Mouse (Mus musculus) ES-Bruce4 (cell line): ENCODE results near the gene Uqcrq. TPM values are rescaled to one million over a fixed set of nuclear protein-coding genes. Genes with fewer than 3 reads are reported as not detected.

Experiments
- H3K27ac ChIP-seq: 2 replicates; pipeline ENCODE4 v1.5.1; 2012; ENCODE audit warnings: low read length, inconsistent platforms; ENCODE audit not compliant: insufficient read depth
- H3K27me3 ChIP-seq: 2 replicates; pipeline ENCODE4 v1.6.1; 2012; ENCODE audit warnings: mild to moderate bottlenecking, low read length, inconsistent platforms; ENCODE audit not compliant: control insufficient read depth, poor library complexity, insufficient read depth, severe bottlenecking
- H3K36me3 ChIP-seq: 2 replicates; pipeline ENCODE4 v1.6.1; 2012; ENCODE audit warnings: inconsistent platforms, mild to moderate bottlenecking, low read length, moderate library complexity; ENCODE audit not compliant: control insufficient read depth, poor library complexity, insufficient read depth, severe bottlenecking
- H3K4me1 ChIP-seq: one replicate; pipeline ENCODE4 v1.8.1; 2011; ENCODE audit warnings: low read length; ENCODE audit not compliant: control insufficient read depth, insufficient read depth
- H3K4me3 ChIP-seq: 2 replicates; pipeline ENCODE4 v1.5.1; 2011; ENCODE audit warnings: low read depth, mild to moderate bottlenecking, low read length
- H3K9ac ChIP-seq: 2 replicates; pipeline ENCODE4 v1.6.1; 2012; ENCODE audit warnings: low read depth, mild to moderate bottlenecking, inconsistent platforms; ENCODE audit not compliant: poor library complexity, severe bottlenecking
- H3K9me3 ChIP-seq: replicated peaks from 2 replicates; pipeline ENCODE4 v1.6.1; 2012; ENCODE audit warnings: mild to moderate bottlenecking, low read length, inconsistent platforms; ENCODE audit not compliant: control insufficient read depth, poor library complexity, insufficient read depth, severe bottlenecking
- CTCF ChIP-seq: IDR thresholded peaks from one replicate; pipeline ENCODE4 v1.8.1; 2011; ENCODE audit warnings: low read depth, low read length
- EP300 ChIP-seq: IDR thresholded peaks from 2 replicates; pipeline ENCODE4 v1.6.1; 2011; ENCODE audit warnings: low read depth, low read length; ENCODE audit not compliant: insufficient read depth
- POLR2A ChIP-seq: IDR thresholded peaks from one replicate; pipeline ENCODE4 v1.8.1; 2011; ENCODE audit warnings: low read length; ENCODE audit not compliant: insufficient read depth
- polyA plus RNA-seq: library from polyadenylated mRNA; stranded (reverse); fragments of >200 nt; gene quantifications from 2 replicates; pipeline ENCODE4 v1.2.4, GENCODE M21; 2011; ENCODE audit warnings: low read depth; ENCODE audit not compliant: missing spikeins, insufficient read depth, insufficient read length

Uqcrq gene
- polyA plus RNA-seq, 1 experiment: 210 TPM

DNA sequence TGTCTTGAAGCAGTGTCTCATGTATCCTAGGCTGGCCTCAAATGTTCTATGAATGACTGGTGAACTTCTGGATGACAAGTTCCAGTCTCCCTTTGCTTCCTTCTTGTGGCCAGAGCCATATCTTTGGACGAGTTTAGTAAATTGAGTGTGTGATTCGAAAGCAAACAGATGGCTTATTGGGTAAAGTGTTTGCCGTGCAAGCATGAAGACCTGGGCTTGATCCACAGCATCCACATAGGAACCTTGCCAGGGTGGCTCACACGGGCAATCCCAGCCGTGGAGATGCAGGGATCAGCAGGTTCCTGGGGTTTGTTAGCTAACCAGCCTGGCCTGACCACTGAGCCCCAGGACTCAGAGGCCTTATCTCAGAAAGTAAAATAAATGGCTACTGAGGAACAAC is 22.4 kb upstream of the Uqcrq start:
- no peak overlapping the region for H3K27ac ChIP-seq
- H3K4me3 ChIP-seq: no peak overlapping the region
- H3K36me3 ChIP-seq: no peaks in the 10 kb centered on the region
- no peaks in the 10 kb centered on the region for H3K27me3 ChIP-seq
- no peaks in the 10 kb centered on the region for H3K9me3 ChIP-seq
- no peak overlapping the region for H3K9ac ChIP-seq
- H3K4me1 ChIP-seq: no peaks in the 10 kb centered on the region
- no peak for TF ChIP-seq EP300
- no peak for TF ChIP-seq CTCF
- TF ChIP-seq POLR2A: no peak

DNA sequence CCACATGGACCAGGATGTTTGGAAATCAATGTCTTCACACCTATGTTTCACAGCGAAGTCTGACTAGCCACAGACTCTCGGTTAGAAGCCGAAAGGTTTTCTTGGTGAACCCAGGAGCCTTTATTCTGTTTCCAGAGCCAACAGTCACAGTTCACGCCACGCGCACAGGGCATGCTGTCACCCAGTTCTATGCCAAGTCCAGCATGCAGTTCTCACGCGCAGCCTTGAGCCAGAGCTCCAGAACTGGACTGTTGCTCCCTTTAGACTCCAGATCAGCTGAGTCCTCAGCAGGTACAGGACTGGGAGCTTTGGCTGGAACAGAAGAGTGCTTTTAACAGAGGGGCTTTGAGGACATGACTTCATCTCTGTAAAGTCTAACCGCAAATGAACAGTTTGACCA is 21.8 kb upstream of the Uqcrq start:
- no peaks in the 10 kb centered on the region for H3K27me3 ChIP-seq
- H3K4me3 ChIP-seq: no peak overlapping the region
- no peak overlapping the region for H3K9ac ChIP-seq
- no peak overlapping the region for H3K27ac ChIP-seq
- no peaks in the 10 kb centered on the region for H3K4me1 ChIP-seq
- no peak for TF ChIP-seq CTCF
- TF ChIP-seq EP300: no peak
- no peak for TF ChIP-seq POLR2A
- H3K9me3 ChIP-seq: no peaks in the 10 kb centered on the region
- no peaks in the 10 kb centered on the region for H3K36me3 ChIP-seq

DNA sequence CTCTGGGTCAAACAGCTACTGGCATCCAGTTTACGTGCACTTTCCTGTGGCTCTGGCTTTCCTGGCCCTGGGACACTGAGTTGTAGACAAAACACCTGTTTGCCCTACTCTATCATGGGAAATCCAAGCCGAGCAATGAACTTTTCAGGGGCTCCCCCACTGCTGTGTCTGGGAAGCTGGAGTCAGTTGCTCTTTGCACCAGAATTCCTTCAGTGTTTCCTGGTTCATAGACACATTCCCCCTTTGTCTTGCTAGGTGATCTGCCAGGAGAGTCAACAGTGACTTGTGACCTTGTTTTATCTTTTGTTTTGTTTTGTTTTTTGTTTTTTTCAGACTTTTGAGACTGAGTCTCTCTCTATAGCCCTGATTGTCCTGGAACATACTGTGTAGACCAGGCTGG is 20.7 kb upstream of the Uqcrq start:
- Histone ChIP-seq H3K9ac (no peak overlapping the region), H3K4me1 (no peaks in the 10 kb centered on the region), H3K27me3 (no peaks in the 10 kb centered on the region), H3K27ac (no peak overlapping the region), H3K4me3 (no peak overlapping the region), H3K36me3 (no peaks in the 10 kb centered on the region), H3K9me3 (no peaks in the 10 kb centered on the region)
- TF ChIP-seq POLR2A: no peak

DNA sequence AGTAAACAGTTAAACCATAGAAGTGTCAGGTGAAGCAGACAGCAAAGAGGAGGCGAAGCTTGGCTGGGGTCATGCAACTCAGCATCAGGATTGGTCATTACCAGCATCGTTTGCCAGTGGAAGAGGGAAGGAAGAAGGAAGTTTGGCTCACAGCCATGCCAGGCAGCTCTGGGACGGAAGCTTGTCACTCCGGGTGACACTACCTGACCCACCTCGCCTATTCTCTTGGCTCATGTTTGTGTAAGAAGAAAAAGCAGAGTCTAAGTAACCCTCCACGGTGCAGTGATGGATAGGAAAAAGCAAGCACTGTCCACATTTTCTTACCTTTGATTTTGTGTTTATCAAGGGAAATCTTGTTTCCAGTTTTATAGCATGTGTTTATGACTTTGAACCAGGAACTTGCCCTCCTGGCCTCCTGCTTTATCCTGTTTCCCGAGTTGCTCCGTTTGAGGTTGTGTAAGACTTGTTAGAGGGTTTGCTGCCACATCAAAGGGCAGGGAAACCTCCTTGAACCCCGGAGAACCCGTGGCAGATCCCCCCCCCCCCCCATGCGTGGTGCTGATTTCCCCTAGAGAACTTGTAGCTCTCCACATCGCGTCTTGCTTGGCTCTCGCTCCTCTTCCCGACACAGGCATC is 19.6 kb upstream of the Uqcrq start:
- Histone ChIP-seq H3K27ac (no peak overlapping the region), H3K36me3 (no peaks in the 10 kb centered on the region), H3K4me1 (no peaks in the 10 kb centered on the region), H3K9me3 (no peaks in the 10 kb centered on the region), H3K9ac (no peak overlapping the region), H3K4me3 (no peak overlapping the region), H3K27me3 (no peaks in the 10 kb centered on the region)
- TF ChIP-seq POLR2A (no peak), CTCF (no peak)

DNA sequence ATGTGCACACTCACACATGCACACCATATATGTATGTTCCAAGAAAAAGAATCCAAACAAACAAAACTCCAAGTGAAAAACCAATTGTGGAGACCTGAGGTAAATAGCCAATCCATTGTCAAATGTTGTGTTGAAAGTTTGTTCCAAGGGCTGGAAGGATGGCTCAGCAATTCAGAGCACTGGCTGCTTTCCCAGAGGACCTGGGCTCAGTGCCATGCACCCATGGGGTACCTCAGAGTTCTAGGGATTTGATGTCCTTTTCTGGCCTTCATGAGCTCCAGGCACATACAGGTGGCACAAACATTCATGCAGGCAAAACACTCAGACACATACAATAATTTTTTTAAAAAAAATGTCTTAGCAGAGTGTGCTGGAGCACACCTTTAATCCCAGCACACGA is 17.9 kb upstream of the Uqcrq start:
- no peak for TF ChIP-seq POLR2A
- TF ChIP-seq CTCF: no peak
- no peak for TF ChIP-seq EP300
- H3K27me3 ChIP-seq: no peaks in the 10 kb centered on the region
- H3K36me3 ChIP-seq: no peaks in the 10 kb centered on the region
- H3K9ac ChIP-seq: no peak overlapping the region
- no peaks in the 10 kb centered on the region for H3K4me1 ChIP-seq
- no peak overlapping the region for H3K27ac ChIP-seq
- H3K4me3 ChIP-seq: no peak overlapping the region
- no peaks in the 10 kb centered on the region for H3K9me3 ChIP-seq

DNA sequence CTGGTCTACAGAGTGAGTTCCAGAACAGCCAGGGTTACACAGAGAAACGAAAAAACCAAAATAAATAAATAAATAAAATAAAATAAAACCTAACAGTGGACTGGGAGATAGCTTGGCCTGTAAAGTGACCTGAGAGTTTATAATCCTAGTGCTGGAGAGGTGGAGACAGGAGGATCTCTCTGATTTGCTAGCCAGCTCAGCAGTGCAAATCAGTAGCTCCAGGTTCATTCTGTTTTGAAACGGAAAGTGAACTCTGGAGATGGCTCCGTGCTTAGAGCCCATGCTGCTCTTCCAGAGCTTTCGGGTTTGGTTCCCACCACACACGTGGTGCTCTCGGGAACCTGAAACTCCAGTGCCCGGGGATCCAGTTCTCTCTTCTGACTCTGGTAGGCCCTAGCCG is 17.4 kb upstream of the Uqcrq start:
- Histone ChIP-seq H3K4me3 (no peak overlapping the region), H3K9me3 (no peaks in the 10 kb centered on the region), H3K36me3 (no peaks in the 10 kb centered on the region), H3K27me3 (no peaks in the 10 kb centered on the region), H3K9ac (no peak overlapping the region), H3K27ac (no peak overlapping the region), H3K4me1 (no peaks in the 10 kb centered on the region)
- TF ChIP-seq CTCF: no peak
- no peak for TF ChIP-seq EP300
- TF ChIP-seq POLR2A: no peak
